Mouse (Mus musculus): ENCODE measurements around the gene Rabgap1l.
"Not testable (repeated sequence)": the region's sequence is repeated elsewhere in the genome, so short reads cannot be mapped to it uniquely, and the experiment has no call there.

Gene Rabgap1l

DNA sequence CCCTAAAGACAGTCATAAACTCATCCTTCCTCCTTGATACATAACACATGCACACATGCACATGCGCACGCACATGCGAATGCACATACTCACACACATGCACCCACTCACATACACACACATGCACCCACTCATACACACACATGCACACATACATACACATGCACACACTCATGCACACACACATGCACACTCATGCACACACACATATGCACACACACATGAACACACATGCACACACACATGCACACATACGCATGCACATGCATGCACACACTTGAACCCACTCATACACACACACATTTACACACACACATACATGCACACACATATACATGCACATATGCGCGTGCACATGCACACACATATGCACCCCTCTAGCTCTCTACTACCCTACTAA lies 89.2 kb downstream of the Rabgap1l start:
- no peak for DNase-seq (ENCODE audit: low read depth in 1 of 2, low spot score in 2 of 2)

DNA sequence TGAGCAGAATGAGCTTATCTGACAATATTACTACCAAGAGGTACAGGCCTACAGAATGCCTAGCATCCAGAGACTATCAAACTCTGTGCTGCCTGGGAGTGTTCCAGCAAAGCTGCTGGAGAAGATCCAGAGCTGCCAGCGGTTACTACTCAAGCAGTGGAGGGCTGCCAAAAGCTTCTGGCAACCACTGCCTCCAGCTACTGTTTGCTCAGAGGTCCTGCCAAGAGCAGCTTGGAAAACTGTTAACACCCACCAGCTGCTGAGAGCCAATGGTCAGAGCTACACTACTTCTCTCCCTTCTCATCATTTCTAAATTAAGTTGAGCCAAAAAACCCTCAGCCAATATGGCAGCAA lies 99.9 kb downstream of the Rabgap1l start:
- no peak for DNase-seq (ENCODE audit: low read depth in 1 of 2, low spot score in 2 of 2)

DNA sequence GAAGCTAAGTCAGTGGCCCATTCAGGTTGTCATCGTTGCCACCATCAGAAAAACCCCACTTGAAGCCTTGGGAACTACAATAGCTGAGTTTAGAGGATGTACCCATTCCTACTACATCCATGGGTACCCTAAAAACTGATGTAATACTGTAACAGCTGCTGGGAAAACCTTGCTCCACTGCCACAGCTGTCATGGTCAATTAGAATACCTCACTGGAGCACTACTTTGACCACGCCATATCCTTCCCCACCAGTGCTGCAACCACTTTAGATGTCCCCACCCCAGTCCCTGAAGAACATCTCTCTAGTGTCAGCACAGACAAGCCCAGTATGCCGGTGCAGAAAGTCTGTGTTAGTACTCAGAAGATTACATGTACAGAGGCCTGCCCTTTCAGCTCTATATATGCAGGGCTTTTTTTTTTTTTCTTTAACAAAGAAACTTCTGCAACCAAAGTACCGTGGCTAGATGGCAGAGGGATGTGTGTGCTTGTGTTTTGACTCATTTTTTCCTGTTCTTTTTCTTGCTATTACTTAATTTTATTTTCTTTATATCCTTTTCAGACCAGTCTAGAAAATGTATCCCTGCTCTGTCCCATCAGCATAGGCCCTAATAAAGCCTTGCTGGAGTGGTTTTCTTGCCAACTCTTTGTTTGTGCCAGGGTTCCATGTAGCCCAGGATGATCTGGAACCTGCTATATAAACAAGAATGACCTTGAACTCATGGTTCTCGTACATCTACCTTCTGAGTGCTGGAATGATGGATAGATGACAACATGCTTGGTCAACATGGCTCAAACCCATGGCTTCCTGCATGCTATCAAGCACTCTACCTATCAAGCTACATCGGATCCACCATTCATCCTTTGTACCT lies 100.6 kb downstream of the Rabgap1l start:
- no peak for DNase-seq (ENCODE audit: low read depth in 1 of 2, low spot score in 2 of 2)

DNA sequence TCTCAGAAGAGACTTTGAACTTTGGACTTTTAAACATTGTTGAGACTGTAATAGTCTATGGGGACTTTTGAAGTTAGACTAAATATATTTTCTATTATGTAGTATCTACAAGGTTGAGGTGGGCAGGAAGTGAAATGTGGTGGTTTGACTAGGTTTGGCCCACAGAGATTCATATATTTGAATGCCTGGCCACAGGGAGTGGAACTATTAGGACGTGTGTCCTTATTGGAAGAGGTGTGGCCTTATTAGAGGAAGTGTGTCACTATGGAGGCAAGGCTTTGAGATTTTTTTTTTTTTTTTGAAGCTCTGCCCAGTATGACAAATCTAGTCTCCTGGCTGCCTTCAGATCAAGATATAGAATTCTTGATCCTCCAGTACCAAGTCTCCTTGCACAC lies 101.8 kb downstream of the Rabgap1l start:
- DNase-seq (ENCODE audit: low read depth in 1 of 2, low spot score in 2 of 2) = no peak

DNA sequence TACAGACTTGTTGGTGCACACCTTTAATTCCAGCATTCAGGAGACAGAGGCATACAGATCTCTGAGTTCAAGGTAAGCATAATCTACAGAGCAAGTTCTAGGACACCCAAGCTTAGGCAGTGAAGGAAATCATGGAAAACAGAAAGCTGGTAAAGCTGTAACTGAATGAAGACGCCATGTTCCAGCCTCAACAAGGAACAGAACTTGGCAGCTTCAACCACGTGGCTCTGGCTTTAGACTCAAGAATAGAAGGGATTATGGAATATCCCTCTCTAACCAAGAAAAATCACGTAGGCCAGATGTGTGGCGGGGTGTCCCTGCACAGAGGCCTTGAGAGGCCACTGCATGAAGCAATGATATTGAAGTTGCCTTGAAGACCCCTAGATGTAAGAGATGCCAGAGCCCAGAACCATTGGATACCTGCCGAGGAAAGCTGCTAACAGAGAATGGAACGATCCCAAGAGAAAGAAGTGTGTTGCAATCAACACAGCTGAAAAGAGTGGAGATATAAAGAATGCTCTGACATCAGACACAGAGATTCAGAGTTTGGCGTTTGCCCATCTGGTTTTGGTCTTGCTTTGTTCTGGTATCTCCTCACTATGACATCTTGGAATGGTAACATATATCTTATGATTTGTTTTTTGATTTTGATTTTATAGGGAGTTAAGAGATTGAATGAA lies 102.4 kb downstream of the Rabgap1l start:
- no peak for DNase-seq (ENCODE audit: low read depth in 1 of 2, low spot score in 2 of 2)

DNA sequence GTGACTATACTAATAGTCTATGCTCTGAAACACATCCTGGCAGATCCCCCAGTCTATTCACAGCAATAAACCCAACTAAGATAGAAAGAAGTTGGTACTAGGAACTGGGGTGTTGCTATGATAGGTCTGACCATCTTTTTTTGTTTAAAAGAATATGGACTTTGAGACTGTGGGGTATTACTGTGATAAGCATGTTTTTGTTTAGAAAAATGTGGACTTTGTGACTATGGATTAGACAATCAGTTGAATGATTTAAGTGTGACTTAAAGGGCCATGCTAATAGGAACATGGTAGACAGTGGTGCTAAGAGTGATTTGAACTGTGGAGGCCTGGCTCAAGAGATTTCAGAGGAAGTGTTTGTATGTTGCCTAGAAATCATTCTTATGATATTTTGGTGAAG lies 103.5 kb downstream of the Rabgap1l start:
- DNase-seq (ENCODE audit: low read depth in 1 of 2, low spot score in 2 of 2) = no peak

DNA sequence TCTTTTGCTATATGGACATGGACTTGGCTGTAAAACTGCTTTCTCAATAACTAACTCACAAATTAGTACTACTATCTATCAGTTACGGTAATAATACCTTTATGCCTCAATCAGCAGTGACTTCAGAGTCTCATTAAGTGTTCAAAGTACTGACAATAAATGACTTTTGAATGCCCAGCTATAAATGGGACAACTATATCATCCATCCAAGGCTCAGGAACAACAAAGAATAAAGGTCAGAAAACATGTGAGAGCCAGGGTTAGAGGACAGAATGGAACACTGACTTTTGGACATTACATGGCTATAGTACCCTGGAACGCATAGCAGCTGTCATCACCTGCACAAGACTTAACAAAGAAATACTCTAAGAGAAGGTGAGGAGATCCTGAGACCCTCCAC lies 108.8 kb downstream of the Rabgap1l start:
- DNase-seq (ENCODE audit: low read depth in 1 of 2, low spot score in 2 of 2) = no peak

DNA sequence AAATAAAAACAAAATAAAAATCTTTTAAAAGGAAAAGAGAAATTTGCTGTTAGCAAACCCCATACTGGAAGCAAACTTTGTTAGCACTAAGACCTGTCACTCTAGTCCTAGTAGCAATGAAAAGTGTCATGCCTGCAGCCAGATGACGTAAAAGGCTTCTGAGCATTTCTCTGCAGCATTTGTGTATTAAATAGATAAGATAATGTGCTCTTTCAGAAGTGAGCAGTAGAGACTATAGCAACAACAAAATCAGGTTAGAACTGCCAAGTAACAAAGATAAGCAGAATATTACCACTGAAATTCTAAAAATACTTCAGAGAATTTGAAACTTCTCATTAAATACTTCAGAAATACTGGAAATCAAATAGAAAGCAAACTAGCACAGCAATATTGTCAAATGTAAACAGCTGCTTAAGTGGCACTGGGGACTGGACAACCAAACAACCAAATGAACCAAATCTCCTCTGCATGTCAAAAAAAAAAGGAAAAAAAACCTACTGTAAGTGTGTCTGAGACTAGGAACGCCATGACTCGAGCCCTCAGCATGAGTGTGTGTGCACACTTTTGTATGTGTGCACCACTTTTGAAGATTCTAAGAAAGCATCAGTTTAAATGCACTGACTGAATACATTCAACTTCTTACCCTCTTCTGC lies 111.5 kb downstream of the Rabgap1l start:
- no peak for DNase-seq (ENCODE audit: low read depth in 1 of 2, low spot score in 2 of 2)

DNA sequence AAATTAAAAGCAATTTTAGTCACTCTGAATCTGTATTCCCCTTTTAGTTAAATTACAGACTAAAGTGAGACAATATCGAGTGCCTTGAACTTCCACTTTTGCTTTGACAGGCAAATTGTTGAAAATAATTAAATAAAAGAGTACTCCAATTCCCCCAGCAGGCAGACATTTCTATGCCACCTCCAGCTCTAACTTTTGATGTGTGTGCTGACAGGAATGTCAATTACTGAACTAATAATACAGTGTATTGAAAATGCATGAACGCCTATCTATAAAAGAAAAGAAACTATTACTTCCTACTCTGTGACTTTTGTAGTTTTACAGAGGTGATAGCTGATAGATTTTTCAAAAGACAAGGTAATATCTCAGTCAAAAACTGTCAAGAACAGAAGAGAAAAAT lies 118.2 kb downstream of the Rabgap1l start:
- no peak for DNase-seq (ENCODE audit: low read depth in 1 of 2, low spot score in 2 of 2)

DNA sequence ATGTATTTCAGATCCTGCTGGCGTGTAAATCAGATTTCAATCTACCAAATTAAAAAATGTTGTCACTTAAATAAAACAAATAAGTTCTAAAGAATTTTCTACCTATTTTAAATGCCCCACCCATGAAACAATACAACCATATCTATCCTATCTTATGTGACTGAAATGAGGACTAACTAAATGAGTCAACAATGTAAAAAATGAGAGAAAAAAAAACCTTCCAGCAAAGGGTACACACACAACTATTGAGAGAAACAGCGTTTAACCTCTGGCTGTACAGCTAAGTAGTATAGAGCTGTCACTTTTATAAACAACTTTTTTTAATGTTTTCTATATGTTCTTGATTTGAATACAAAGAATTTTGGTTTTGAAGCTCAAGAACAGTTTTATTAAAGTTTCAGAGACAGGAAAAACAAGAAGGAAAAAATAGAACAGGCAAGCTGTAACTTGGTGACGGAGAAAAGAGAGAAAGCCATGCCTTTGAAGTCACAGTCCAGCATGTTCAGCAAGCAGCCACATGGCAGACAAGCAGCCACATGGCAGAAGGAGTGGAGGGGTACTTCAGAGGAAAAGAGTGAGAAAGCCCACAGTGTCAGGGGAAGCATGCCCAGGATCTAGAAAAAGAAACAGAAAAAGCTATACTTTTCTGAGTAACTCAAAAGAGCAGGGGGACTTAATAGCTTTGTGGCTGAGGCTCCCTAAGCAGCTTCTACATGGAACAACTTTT lies 120.8 kb downstream of the Rabgap1l start:
- no peak for DNase-seq (ENCODE audit: low read depth in 1 of 2, low spot score in 2 of 2)

DNA sequence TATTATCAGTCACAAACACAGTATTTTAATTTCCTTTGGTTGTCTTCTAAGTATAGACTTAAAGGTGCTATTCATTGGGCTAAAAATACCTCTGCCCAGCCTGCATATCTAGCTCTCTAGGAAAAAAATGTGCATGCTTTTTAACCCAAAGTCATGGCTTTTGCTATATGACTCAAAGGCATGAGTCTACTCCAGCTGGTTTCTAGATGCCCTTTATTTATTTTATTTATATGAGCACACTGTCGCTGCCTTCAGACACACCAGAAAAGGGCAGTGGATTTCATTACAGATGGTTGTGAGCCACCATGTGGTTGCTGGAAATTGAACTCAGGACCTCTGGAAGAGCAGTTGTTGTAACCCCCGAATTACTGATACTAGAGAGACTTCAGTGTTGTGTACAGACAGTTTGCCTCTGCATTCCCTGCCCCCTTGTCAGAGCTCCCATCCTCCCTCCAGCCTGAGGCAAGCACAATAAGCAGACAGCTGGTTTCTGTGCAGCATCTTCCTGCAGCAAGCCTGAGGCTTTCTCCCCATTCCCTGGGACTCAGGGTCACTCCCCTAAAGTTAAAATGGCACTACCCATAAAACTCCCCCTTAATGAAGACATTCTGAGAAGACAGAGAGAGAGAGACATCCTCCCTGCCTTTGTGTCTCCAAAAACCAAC lies 137.1 kb downstream of the Rabgap1l start:
- DNase-seq (ENCODE audit: low read depth in 1 of 2, low spot score in 2 of 2) = no peak

DNA sequence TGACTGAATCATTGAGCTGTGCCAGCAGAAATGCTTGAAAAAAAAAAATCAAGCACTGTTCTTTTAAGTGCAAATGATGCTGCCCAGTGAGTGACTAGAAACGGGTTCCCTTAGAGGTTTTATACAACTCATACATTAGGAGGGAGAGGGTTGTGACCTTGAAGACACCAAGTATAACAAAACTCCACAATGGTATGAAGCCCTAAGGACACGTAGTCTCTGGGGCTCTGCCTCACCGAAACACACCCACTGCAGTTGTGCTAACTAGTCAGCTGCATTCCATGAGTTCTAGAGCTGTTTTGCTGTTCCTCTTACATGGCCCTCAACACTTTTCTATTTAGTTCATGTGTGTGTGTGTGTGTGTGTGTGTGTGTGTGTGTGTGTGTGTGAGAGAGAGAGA lies 141.3 kb downstream of the Rabgap1l start:
- no peak for DNase-seq (ENCODE audit: low read depth in 1 of 2, low spot score in 2 of 2)

DNA sequence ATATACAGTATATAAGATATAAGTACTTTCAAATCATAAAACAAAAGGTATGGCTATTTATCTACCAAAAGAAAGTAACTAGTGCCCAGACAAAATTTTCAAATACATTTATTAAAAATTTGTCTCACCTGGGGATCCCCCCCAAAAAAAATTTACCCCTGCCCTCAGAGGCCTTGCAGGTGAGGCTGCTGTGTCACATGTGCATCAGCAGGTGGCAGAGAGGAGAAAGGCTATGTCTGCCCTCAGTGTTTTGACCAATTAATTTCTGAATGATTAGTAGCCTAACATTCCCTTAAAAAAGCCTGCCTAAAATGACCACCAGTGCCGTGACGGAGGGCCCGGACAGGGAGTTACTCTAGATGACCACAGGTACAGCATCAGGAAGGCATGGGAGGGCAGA lies 147.6 kb downstream of the Rabgap1l start:
- no peak for DNase-seq (ENCODE audit: low read depth in 1 of 2, low spot score in 2 of 2)

DNA sequence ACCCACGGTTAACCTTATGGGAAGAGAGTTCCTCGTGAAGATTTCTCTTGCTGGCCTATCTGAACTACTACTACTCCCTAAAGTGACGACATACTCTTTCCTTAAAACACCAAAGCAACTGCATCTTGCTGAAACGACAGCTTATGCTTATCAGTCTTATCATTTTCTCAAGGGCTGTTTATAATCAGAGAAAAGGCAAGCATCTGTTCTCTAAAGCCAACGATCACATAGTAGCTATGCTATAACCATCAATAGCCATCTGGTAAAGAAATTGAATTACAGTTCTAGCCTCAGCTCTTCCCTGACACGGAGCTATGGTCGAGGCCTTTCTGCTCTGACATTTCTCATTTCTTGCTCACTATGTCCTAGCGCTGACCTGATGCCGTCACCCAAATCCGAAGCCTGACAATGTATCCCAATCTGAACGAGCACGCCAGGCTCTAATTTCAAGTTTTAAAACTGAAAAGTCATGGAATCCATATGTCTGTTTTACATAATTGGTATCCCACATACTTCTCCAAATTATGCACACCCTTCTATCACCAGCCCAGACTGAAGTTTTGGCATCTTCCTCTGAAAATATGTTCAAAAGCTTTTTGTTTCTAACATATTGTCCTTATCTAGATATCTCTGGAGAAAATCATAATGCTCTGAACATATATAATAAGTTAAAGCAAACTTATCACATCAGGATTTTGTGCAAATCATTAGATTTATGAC lies 164.6 kb downstream of the Rabgap1l start:
- DNase-seq (ENCODE audit: low read depth in 1 of 2, low spot score in 2 of 2) = no peak

DNA sequence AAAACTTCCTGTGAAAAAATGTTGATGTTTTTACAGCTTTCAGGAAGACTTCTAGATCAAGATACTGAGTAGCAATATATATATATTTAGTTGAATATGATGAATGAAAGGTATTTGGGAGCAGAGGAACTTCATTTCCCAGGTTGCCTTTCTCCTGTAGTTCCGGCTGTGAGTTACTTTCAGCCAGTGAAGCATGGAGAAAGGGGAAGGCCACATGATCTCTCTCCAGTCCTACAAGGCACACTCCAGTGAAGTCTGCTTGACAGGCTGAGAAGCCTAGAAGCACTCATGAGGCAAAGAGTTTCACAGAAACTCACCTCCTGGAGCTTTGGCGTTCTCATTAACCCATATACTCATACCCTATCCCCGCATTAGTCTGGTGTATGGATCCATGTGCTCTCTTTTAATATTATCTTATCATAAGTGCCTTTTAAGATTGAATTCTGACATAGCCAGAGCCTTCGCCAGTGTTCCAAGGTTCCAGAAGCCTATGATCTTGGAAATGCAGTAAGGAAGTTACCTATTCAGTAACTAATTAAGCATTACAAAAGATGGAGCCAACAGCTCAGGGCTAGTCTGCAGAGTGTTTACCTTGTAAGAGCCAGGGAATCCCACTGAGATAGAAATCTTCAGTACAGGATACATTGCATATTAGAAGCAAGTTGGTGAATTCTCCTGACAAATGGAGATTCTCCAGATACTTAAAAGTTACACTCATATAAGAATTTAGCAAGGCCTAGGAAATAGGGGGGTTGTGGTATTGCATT lies 168.5 kb downstream of the Rabgap1l start:
- not testable (repeated sequence) for DNase-seq (ENCODE audit: low read depth in 1 of 2, low spot score in 2 of 2)

DNA sequence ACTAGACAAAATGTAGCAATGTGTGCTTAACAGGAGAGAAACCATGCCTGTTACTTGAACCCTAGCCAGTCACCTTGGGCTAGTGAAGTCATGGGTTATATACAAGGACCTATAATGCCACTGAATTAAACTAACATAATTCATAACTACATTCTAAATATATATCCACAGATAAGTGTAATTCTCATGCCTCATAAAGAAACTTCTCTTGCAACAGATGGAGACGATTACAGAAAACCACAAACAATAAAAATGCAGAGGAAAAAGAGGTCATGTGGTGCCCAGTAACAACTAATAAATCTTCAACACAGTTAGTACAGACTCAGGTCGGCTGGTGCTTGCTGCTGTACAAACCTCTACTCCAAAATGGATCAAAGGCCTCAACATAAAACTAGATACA lies 174.8 kb downstream of the Rabgap1l start:
- no peak for DNase-seq (ENCODE audit: low read depth in 1 of 2, low spot score in 2 of 2)

DNA sequence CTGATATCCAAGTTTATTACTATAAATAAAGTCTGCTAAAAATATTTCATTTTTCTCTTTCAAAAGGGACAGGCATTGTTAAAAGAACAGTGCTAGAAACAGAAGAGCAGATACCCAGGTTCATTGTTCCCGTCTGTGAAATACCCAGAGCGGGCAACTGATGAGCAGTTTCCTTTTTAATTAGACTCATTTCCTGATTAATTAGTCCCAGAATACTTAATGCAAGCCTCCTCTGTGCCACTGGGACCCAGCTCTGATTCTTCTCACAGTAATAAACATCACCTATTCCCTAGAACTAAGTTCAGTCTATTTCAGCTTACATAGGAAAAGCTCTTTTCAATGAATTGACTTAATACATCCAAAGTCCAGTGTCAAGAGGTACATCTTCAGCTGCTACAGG lies 186.6 kb downstream of the Rabgap1l start:
- DNase-seq (ENCODE audit: low read depth in 1 of 2, low spot score in 2 of 2) = no peak

DNA sequence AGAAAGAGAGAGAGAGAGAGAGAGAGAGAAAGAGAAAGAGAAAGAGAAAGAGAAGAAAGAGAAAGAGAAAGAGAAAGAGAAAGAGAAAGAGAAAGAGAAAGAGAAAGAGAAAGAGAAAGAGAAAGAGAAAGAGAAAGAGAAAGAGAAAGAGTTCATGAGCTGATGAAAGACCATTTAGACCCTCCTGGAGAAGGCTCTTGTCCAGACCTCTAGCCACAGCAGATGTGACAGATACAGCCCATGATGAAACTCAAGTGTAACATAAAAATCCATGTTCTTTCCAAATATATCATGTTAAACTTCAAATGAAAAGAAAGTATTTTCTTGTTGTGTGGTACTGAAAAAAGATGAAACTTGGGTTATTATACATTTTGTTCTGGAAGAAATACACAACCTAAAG lies 189.7 kb downstream of the Rabgap1l start:
- not testable (repeated sequence) for DNase-seq (ENCODE audit: low read depth in 1 of 2, low spot score in 2 of 2)

DNA sequence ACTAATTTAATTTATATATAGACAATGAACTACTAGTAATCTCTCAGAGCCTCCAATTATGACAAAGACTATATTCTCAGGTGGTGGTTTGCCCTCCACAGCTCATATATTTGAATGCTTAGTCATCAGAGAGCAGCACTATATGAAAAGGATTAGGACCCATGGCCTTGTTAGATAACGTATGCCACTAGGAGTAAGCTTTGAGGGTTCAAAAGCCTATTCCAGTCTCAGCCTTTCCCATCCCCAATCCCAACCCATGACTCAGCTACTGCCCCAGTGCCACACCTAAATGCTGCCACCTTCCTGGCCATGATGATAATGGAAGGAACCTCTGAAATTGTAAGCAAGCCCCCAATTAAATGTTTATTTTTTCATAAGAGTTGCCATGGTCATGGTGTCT lies 195.6 kb downstream of the Rabgap1l start:
- no peak for DNase-seq (ENCODE audit: low read depth in 1 of 2, low spot score in 2 of 2)

DNA sequence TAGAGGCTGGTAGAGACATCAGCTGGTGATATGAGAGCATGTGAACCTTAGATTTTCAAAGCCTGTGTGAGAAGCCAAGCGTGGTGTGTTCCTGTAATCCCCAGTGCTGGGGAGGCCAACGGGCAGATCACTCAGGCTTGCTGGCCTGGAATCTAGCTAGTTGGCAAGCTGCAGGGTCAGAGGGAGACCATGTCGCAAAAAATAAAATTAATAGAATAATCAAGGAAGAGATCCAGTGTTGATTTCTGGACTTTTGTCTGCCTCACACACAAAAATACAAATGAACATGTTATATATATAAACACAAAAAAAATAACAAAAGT lies 196.1 kb downstream of the Rabgap1l start:
- no peak for DNase-seq (ENCODE audit: low read depth in 1 of 2, low spot score in 2 of 2)
